Mouse (Mus musculus) heart, adult 11 months (tissue): Measurements from ENCODE around the gene Pimreg.

ENCODE experiments used
- DNase-seq: peaks from one replicate; pipeline ENCODE4 v3.0.0; 2022

Pimreg gene

DNA sequence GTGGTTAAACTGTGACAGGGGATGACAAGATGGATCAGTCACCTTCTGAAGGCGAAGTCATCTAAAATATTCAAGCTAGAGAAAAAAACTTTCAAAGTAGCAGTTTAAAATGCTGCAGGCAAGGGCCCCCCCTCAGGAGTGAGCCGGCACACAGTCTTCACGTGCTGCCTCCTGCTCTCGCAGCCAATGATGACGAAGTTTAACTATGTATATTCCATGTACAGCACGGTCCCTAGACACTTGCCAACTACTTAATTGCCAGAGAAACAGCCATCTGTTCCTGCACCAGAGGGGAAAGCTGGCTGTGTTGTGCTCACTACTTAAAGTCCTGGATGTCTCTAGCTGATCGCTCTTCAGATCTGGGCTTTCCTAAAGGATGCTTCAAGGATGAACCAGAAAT is 26.2 kb downstream of the Pimreg start:
- DNase-seq: no peak

DNA sequence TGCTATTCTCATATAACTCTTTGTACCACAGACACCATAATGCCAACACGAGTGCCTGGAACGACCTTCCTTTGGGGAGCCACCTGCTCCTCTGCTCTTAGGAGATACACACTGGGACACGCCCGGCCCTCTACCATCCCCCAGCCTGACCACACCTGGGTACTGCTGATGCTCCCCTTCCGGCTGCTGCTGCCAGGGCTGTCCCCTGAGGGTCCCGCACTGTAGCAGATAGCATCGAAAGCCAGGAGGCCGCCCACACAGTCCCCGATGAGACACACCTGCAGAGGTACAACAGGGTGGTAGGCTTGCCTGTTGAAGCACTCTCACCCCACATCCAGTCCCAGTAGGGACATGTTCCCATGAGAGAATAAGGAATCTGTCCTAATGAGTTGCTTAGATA is 28.9 kb downstream of the Pimreg start:
- no peak for DNase-seq

DNA sequence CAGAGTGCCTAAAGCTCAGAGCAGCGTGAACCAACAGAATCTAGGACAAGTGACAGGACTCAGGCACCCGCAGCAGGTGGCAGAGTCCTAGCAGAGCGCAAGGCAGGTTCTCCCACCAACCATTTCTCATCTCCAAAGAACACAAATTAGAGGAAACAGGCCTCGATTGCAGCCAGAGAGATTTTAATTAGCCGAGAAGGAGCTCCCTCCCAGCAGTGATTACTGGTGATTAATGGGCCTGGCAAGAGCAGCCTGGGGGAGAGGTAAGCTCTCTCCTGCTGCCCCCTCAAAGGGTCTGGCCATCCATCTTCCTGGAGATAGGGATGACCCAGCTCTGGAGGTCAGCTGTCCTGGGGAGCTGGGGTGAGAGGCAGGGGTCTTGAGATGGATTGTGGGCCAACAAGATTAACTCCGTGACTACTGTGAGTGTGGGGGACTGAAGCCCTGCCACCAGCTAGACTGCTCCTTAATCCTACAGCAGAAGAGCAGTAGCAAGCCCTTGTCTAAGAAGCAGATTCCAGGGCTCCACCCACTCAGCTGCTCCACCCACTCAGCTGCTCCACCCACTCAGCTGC is 30.6 kb downstream of the Pimreg start:
- no peak for DNase-seq

DNA sequence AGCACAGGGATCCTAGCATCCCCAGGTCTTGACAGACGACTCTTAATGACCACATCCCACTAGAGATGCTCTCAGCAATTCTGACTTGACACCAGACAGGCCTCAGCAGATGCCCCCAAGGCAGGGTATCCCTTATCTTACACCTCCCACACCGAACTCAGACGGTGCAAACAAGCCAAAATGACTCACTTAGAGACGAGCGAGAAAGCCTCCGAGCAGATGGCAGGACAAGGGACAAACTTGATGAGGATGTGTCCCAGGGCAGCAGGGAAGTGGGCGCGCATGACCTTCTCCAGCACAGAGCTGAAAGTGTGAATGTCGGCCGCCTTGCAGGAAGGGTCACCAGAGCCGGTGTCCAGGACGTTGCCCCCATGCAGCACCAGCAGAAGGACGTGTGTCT is 32.4 kb downstream of the Pimreg start:
- DNase-seq: no peak

DNA sequence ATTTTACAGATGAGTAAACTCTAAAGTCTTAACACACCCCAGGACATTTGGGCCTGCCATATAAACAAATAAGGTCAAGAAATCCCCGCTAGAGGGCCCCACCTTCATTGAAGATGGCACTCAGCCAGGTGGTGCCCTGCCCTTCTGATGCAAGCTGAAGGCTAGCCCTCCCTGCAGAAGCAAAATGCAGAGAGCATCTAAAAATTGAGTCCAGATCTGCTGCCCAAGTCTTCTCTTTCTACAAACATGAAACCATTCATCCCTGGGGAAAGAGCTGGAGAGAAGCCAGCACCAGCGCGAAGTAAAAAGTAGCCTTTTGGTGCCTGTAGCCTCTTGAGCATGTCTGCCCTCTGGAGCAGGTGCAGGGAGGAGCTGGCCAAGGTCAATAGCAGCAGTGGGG is 36.2 kb downstream of the Pimreg start:
- DNase-seq: no peak

DNA sequence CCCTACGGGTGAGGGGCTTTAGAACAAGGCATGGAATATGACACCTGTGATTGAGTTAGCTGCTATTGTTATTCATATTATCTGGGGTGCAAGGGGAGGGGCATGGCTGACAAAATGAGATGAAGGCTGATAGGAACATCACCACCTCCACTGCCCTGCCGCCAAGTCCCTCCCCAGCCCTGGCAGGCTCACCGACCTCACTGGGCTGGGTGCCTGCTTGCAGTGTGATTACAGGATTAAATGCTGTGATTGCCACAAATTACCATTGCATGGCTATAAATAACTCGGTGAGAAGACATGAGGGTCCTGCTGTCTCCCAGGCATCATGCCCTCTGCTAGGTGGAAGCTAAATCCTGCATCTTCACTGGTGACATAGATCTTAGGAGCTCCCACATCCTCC is 36.8 kb downstream of the Pimreg start:
- DNase-seq: peak; percentile 91

DNA sequence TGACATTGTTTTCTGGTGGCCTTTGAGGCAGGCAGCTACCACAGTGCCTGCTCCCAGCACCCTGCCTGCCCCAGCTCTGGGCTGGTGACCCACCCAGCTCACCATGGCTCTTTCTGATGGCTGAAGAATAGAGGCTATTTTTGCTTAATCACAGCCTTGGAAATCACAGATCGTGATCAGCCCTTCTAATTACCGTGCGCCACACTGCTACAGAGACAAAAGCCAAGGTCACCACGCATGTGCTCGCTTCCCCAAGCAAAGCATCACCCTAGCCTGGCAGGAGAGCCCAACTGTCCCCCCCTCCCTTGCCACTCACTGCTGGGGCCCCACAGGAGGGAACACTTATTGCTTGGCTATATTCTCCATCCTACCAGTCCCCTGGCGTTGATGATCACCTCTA is 38.6 kb downstream of the Pimreg start:
- no peak for DNase-seq

DNA sequence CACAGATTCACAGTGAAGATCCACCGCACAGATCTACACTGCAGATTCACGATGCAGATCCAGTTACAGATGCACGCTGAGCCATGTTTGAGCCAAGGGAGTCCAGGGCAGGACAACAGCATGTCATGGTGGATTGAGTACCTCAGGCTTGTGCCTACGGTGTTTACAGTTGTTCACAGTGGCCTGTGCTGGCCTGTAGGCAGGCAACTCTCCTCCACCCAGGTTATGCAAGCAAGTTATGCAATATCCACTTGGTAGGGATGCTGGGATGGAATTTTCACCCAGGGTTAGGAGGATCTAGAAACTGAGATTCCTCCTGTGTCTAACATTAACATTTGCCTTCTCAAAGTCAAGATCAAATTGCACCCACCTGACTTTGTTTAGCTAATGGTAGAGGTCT is 40.8 kb downstream of the Pimreg start:
- no peak for DNase-seq

DNA sequence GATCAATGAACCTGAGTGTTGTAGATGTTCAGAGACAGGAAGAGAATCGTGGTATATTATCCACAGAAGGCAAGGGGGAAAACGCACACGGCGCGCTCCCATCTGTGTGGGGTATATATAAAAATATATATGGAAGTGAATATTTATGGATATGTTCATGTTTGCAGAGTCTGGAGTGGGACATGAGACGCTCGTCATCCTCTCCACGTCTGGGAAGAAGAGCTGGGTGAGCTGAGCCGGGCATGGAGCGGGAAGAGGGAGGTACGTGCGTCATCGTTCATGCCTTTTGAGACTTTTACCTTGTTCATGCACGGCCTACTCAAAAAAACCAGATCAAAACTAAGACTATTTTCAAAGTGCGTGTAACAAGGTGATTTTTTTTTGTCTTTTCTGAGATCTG is 42.5 kb downstream of the Pimreg start:
- DNase-seq: no peak

DNA sequence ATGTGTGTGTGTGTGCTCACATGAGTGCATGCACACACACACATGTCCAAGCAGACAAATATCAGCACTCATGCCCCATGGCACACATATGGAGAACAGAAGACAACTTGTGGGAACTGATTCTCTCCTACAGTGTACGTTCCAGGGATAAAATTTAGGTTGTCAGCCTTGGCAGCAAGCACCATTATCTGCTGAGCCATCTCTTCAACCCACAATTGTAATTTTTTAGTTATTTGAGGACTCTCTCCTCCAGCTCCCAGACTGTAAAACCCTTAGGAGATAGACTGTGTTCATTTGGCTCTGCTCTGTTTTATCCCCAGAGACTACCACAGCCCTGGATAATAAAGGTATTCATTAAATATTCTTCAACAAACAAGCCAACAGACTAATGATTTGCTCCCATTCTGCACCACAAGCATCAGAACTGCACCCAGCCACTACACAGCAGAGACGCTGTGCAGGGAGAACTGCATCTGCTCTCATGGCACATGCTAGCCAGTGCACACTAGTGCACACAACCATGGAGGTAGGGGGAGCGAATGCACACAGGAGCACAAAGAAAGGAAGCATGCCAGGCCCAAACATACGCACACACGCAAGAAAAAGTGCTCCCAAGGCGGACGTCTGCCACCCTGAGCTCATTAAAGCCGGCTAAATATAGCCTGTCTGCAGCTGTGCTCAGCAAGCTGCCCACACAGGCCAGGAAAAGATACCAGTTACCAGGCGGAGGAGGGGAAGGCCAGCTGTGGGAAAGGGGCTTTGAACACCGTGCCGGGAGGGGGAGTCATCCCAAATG is 44.6 kb downstream of the Pimreg start:
- DNase-seq: no peak

DNA sequence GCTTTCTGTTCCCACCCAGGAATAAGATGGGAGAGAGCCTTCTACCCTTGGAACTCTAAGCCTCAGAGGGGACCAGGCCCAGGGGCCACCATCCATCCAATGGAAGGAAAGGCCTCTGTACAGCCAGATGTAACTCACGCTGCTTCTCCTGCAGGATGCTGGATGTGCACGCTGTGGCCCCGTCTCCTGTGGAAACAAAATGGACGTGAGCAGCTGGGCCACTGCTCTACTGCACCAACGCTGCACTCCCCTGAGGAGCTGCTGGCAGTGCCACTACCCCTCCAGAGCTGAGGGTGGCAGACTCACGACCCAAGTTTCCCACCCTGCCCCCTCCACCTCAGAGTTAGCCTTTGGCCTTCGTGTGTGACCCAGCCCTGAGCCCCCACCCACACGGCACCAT is 50.6 kb downstream of the Pimreg start:
- no peak for DNase-seq

DNA sequence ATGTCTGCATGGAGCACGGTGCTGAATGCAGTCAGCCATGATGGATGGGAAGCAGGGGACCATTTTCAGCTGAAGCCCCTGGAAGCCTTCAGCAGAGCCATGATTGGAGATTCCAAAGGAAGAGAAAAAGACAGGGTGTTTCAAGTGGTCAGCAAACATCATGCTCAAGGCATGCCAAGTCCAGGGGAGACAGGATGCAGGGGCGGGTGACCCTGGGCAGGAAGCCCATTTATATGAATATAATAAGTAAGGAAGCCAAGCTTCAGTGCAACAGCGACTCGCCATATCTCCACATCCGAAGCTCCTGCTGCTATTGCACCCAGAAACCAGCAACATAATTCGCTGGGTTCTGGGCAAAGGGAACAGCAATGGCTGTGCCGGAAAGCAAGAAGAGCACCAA is 52.6 kb downstream of the Pimreg start:
- peak; percentile 94 for DNase-seq

DNA sequence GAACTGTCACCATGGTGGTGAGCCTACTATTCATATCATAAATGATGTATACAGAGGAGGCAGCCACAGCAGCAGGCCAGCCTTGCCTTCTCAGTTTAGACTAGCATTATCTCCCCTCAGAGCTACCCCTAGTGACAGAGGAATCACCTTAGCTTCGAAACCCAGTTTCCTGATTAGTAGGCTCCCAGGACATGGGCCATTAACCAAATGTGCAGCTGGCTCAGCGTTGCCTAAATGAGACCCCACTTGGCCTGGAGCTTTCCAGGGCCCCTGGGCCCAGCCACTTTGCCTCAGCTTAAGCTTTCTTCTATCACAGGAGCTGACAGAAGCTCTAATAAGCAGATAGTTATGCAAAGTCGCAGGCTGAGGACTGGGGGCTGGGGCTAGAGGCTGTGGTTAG is 54.2 kb downstream of the Pimreg start:
- DNase-seq: no peak
